Mouse (Mus musculus): ENCODE measurements around the gene Srgap2.

DNA sequence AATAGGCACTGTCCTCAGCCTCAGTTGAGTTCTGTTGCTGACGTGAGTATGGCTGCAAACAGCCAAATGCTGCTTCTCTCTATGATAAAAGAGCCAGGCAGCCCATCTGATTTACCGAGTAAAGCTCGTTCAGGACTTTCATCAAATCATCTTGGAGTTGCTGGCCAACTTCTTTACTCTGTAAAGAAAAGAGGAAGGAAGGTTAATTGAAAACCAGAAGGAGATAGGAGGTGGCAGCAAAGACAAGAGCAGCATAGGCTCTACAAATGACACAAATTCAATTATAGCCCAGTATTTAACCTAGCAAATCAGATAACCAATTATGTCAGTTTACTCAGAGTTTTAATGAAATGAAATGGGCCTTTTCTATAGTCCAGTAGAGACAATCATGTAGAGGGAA is 163.3 kb downstream of the Srgap2 start:
- TF ChIP-seq POLR2A (IDR thresholded peaks at IDR 0.05; ENCODE audit: extremely low read depth, insufficient read depth, low read length) (no peak), CTCF (IDR thresholded peaks at IDR 0.05; ENCODE audit: low read depth, low read length) (no peak)
